Mouse (Mus musculus): ENCODE data around the gene 2310033P09Rik. TPM values are rescaled to one million over a fixed set of nuclear protein-coding genes. Genes with fewer than 3 reads are reported as not detected.

Gene 2310033P09Rik
- polyA plus RNA-seq (2015; fragmentation: Nextera tagmentation; extraction: Ambion mirVana): 32.5 and 32.6 TPM in 2 replicates

DNA sequence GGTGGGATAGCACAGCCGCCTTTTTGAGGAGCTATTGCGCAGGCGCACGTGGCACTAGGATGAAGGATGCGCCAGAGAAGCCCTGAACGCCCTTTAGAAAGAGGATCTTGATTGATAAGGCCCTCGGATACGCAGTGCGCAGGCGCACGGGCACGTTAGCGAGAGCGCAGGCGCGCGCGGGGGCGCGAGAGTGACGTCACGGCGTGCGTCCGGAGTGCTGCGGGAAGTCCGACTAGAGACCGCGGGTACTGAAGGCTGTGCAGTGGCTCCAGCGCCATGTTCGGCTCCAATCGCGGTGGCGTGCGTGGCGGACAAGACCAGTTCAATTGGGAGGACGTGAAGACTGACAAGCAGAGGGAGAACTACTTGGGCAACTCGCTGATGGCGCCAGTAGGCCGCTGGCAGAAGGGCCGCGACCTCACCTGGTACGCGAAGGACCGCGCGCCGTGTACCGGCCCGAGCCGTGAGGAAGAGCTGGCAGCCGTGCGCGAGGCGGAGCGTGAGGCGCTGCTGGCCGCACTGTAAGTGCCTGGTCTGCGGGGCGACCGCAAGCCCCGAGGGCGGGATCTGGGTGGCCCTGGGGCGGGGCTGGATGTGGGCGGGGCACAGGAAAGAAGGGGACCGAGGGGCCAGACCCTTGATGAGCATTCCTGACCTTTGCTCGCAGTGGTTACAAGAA, at the start of gene 2310033P09Rik:
Gene 2310033P09Rik, plus strand, starts transcription at position 169 of the 679 bp plus-strand sequence.
- under 1% methylated on average over 67 of the region's 67 CpGs for WGBS
- H3K4me2 ChIP-seq (replicated peaks): peak within 1 kb of the TSS; percentile 89
- no peaks in the 10 kb centered on the region for H3K9me3 ChIP-seq
- H3K4me3 ChIP-seq (replicated peaks): peak within 1 kb of the TSS; percentile 93
- peak within 1 kb of the TSS; percentile 89 for H3K27ac ChIP-seq
- H3K9ac ChIP-seq (replicated peaks): peak within 1 kb of the TSS; percentile 91
- peaks cover 64% of the 10 kb centered on the region for H3K36me3 ChIP-seq
- no peaks in the 10 kb centered on the region for H3K27me3 ChIP-seq
- ATAC-seq: peak; percentile 89
- peaks cover 24% of the 10 kb centered on the region for H3K4me1 ChIP-seq (replicated peaks)

DNA sequence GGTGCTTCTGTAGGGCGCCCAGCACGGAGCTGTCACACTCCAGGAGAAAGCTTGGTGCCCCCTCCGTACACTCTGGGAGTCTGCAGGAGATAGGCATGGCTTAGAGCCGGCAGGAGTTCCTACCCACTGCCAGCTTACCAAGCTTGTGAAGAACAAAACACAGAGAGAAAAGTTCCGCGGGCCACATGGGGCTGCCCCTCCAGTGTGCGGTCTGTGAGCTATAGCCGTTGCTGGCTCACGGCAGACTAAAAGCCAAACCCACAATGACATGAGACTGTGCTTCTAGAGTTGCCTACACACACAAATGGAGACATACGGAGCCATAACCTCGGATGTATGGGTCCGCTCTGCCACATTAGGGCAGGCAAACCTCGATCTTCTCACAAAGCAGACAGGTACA, 49.0 kb upstream of the 2310033P09Rik start:
- ATAC-seq: no peak
- H3K27ac ChIP-seq: no peak overlapping the region
- H3K4me3 ChIP-seq (replicated peaks): no peak overlapping the region
- H3K9ac ChIP-seq (replicated peaks): no peak overlapping the region
- peaks cover 38% of the 10 kb centered on the region for H3K36me3 ChIP-seq
- peaks cover 18% of the 10 kb centered on the region for H3K4me1 ChIP-seq (replicated peaks)
- H3K27me3 ChIP-seq: no peaks in the 10 kb centered on the region
- H3K4me2 ChIP-seq (replicated peaks): no peak overlapping the region
- H3K9me3 ChIP-seq: no peaks in the 10 kb centered on the region
- 93% methylated on average over 13 of the region's 13 CpGs for WGBS

DNA sequence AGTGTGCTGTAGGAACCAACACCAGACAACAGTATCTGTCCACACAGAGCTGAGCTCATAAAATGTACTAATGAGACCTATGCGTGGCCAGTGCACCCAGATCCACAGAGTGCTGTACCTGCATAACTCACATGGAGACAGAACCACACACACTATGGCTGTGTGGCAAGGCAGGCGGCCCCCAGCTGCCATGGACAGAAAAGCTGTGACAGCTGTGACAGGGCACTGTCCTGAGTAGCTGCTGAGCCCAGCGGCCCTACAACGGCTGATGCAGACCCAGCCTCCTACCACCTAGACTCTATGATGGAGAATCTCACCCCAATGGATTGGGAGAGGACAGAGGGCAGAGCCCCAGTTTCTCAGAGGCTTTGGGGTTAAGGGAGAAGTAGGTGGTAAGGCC, 48.6 kb upstream of the 2310033P09Rik start:
- no peaks in the 10 kb centered on the region for H3K9me3 ChIP-seq
- no peak overlapping the region for H3K4me2 ChIP-seq (replicated peaks)
- no peak overlapping the region for H3K4me3 ChIP-seq (replicated peaks)
- peaks cover 38% of the 10 kb centered on the region for H3K36me3 ChIP-seq
- H3K4me1 ChIP-seq (replicated peaks): peaks cover 21% of the 10 kb centered on the region
- no peak for ATAC-seq
- no peak overlapping the region for H3K9ac ChIP-seq (replicated peaks)
- no peak overlapping the region for H3K27ac ChIP-seq
- WGBS: 89% methylated on average over 4 of the region's 4 CpGs
- H3K27me3 ChIP-seq: no peaks in the 10 kb centered on the region

DNA sequence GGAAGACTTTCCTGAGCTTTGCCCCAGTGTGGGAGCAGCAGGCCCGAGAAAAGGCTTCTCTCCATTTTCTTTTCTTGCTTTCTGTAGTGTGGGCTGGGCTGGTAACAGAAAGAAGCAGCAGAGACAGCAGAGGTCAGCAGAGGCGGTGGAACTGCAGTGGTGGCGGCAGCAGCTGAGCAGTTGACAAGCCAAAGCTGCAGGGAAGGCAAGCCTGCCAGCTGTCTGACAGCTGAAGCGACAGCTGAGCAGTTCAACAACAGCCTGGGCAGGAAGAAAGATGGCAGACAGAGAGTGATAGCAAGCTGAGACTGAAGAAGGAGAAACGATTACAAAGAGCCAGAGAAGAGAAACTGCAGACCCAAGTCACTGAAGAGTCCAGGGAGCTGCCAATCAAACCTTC, 46.7 kb upstream of the 2310033P09Rik start:
- 0 out of 2 replicates have a peak overlapping the region, but pooled peaks have one; percentile 28 for H3K9ac ChIP-seq (replicated peaks)
- no peak for ATAC-seq
- H3K27me3 ChIP-seq: no peaks in the 10 kb centered on the region
- H3K9me3 ChIP-seq: no peaks in the 10 kb centered on the region
- H3K4me3 ChIP-seq (replicated peaks): no peak overlapping the region
- H3K27ac ChIP-seq: no peak overlapping the region
- 79% methylated on average over 5 of the region's 5 CpGs for WGBS
- peaks cover 21% of the 10 kb centered on the region for H3K4me1 ChIP-seq (replicated peaks)
- no peak overlapping the region for H3K4me2 ChIP-seq (replicated peaks)
- H3K36me3 ChIP-seq: peaks cover 26% of the 10 kb centered on the region

DNA sequence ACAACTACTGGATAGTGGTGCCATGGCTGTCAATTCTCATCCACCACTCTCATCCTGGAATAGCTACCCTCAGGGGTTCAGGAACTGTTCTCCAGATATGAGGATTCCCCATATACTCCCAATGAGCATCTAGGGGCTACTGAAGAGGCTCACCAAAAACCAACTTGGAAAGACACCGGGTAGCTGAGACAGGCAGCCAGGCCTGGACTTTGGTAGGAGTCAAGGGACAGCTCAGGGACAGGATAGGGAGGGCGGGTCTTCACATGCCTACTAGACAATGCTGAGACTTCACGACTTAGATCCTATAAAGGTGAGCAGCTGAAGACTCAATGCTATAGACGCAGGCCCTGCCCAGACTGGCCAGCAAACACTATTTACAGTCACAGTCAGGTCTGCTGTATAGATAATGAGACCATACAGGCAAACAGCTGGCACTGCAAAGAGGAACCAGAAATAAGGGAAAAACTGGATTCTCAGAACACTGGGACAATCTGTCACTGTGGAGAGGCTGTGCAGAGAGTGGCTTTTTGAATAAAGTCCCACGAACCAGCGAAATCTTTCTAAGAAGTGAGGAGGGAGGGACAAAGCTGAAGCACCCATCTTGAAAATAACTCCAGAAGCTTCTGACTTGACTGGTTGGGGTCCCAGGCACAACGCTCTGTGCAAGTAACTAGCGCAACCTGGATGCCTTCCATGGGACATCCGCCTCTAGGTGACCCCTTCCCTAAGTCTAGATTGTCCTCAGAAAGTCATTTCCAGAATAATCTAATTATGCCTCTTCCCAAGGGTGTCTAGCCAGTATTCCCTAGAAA, 45.5 kb upstream of the 2310033P09Rik start:
- H3K36me3 ChIP-seq: peaks cover 14% of the 10 kb centered on the region
- ATAC-seq: no peak
- H3K27ac ChIP-seq: peak overlapping the region; percentile 98
- H3K9me3 ChIP-seq: no peaks in the 10 kb centered on the region
- H3K27me3 ChIP-seq: no peaks in the 10 kb centered on the region
- peak overlapping the region; percentile 79; the same call in 1 of the 2 replicates for H3K9ac ChIP-seq (replicated peaks)
- peaks cover 21% of the 10 kb centered on the region for H3K4me1 ChIP-seq (replicated peaks)
- 58% methylated on average over 9 of the region's 9 CpGs for WGBS
- peak overlapping the region; percentile 57 for H3K4me3 ChIP-seq (replicated peaks)
- peak overlapping the region; percentile 69 for H3K4me2 ChIP-seq (replicated peaks)

DNA sequence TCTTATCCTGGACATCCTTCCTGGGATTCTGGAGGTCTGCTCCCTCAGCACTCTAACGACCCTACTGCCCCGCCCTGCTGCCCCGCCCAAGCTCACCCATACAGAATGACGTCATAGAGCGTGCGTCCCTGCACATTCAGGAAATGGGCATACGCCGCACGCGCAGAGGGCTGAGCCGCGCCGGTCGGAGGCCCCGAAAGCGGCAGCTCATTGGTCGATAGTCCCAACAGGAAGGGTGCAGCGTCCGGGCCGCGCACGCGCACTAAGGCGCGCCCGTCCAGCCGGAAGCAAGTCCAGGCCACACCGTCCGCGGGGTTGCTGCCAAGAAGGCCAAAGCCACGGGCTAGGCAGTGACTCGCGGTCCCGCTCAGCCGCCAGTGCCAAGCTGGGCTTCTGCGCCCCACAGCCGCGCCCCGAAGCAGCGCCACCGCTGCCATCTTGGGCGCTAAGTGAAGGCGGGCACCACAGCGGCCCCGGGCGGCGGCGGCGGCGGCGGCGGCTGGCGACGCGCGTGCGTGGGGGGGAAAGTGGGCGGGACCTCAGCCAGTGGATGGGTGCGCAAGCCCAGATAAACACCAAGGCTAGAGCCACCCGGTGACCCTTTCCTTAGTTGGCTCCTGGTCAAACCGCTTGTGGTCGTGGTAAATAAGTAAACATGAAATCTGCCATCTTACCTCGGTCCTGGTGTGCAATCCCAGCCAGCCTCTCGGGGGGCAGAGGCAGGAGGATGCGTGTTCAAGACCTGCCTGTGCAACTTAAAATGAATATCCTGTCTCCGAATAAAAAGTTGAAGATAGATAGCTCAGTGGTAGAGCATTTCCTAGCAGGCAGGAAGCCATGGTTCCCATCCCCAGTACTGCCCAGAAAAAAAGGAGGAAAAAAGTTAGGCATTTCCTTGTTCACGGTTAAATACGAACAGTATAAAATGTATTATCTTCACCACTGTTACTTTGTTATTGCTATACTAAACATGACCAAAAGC, 44.6 kb upstream of the 2310033P09Rik start, which contains the start of gene Iba57:
Gene Iba57, minus strand, starts transcription at position 485 of the 982 bp plus-strand sequence.
- Histone ChIP-seq H3K4me1 (replicated peaks) (peaks cover 21% of the 10 kb centered on the region), H3K4me2 (replicated peaks) (peak within 1 kb of the TSS; percentile 69), H3K9ac (replicated peaks) (peak within 1 kb of the TSS; percentile 79), H3K27ac (peak within 1 kb of the TSS; percentile 98), H3K4me3 (replicated peaks) (peak within 1 kb of the TSS; percentile 57), H3K36me3 (peaks cover 5% of the 10 kb centered on the region), H3K9me3 (no peaks in the 10 kb centered on the region), H3K27me3 (no peaks in the 10 kb centered on the region)
- 3% methylated on average over 67 of the region's 68 CpGs for WGBS
- peak; percentile 99 for ATAC-seq

DNA sequence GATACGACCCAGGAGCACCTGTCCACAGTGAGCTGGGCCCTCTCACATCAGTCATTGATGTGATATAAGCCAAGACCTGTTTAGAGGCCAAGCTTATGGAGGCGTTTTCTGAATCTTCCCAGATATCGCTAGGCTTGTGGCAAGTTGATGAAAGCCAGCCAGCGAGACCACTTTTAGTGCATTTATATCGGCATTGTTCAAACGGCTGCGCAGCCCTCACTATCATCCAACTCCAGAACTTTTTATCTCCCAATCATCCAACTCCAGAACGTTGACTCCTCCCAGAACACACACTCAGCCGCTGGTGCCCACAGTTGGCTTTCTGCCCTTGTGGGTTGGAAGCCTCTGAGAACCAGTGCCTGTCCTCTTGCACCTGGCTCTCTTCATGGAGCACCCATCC, 43.7 kb upstream of the 2310033P09Rik start:
- peak overlapping the region; percentile 69 for H3K4me2 ChIP-seq (replicated peaks)
- peaks cover 21% of the 10 kb centered on the region for H3K4me1 ChIP-seq (replicated peaks)
- no peak for ATAC-seq
- no peaks in the 10 kb centered on the region for H3K9me3 ChIP-seq
- peak overlapping the region; percentile 57; the same call in 1 of the 2 replicates for H3K4me3 ChIP-seq (replicated peaks)
- H3K36me3 ChIP-seq: no peaks in the 10 kb centered on the region
- 86% methylated on average over 9 of the region's 9 CpGs for whole genome bisulfite sequencing
- no peak overlapping the region for H3K9ac ChIP-seq (replicated peaks)
- H3K27ac ChIP-seq: no peak overlapping the region
- H3K27me3 ChIP-seq: no peaks in the 10 kb centered on the region

DNA sequence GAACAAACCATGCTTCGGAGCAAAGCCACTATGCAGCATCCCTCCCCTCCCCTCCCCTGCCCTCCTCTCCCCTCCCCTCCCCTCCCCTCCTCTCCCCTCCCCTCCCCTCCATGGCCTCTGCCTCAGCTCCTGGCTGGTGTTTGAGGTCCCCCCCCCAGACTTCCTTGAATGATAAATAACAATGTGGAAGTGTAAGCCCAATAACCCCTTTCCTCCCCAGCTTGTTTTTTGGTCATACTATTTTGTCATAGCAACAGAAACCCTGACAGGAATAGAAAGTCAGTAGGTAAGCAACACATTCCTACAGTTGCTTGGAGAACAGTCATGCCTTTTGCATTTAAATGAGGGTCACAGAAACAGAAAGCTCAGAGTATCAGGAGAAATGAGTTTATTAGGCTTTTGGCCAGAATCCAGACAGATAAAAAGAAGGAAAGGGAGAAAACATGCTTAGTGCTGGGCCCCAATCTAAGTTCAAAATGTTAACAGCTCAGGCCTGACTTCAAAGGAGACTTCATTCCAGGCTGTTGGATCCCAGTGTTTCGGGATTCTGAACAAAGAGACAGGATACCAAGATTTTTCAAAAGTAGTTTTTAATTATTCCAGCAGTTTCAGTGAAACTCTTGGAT, 42.4 kb upstream of the 2310033P09Rik start:
- WGBS: 50% methylated on average over 2 of the region's 2 CpGs
- Histone ChIP-seq H3K27ac (no peak overlapping the region), H3K36me3 (no peaks in the 10 kb centered on the region)

DNA sequence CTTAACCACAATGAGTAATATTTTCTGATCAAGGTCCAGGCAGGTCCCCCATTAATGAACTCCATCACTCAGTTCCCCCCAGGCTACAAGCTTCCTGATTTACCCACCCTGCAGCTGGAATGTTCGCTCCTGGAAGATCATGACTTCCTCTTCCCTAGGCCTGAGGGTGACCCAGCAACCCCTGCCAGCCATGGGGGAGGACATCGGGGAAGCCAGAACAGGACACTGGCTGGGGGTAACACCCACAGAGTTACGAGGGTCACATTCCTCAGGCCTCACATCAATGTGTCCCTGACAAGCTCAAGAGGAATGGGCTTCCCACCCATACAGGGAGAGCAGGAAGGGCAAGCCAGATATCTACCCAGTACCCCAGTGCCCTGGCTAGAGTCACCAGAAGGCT, 38.3 kb upstream of the 2310033P09Rik start:
- 82% methylated on average over 3 of the region's 3 CpGs for WGBS
- Histone ChIP-seq H3K4me2 (replicated peaks) (no peak overlapping the region), H3K4me1 (replicated peaks) (no peaks in the 10 kb centered on the region), H3K36me3 (no peaks in the 10 kb centered on the region), H3K9ac (replicated peaks) (no peak overlapping the region), H3K27ac (no peak overlapping the region), H3K27me3 (peaks cover 21% of the 10 kb centered on the region), H3K4me3 (replicated peaks) (no peak overlapping the region), H3K9me3 (no peaks in the 10 kb centered on the region)
- ATAC-seq: no peak

More for the DNA sequence above, 42.4 kb upstream of the 2310033P09Rik start:
- Histone ChIP-seq H3K9ac (replicated peaks) (no peak overlapping the region), H3K27me3 (no peaks in the 10 kb centered on the region), H3K4me2 (replicated peaks) (no peak overlapping the region), H3K4me3 (replicated peaks) (no peak overlapping the region), H3K4me1 (replicated peaks) (peaks cover 21% of the 10 kb centered on the region), H3K9me3 (no peaks in the 10 kb centered on the region)
- ATAC-seq: no peak

DNA sequence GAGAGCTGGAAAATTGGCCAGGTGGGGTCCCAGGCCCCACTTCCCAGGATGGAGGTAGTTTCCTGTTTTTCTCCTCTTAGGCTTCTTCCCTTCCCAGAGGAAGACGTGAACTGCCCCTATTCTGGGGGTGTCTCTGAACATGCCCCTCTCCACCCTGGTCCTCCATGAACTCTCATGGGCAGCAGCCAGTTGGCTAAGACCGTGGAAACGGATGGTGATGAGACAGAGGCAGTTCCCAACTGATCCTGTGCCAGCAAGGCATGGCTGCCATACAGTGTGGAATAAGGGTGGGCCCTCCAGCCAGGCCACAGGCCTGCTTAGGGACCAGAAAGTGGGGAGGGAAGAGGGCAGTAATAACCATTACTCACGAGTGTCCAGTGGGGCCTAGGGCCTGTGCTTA, 37.6 kb upstream of the 2310033P09Rik start:
- 78% methylated on average over 4 of the region's 4 CpGs for WGBS
- no peak for ATAC-seq
- no peak overlapping the region for H3K9ac ChIP-seq (replicated peaks)
- no peaks in the 10 kb centered on the region for H3K4me1 ChIP-seq (replicated peaks)
- H3K36me3 ChIP-seq: no peaks in the 10 kb centered on the region
- no peak overlapping the region for H3K27ac ChIP-seq
- peaks cover 28% of the 10 kb centered on the region for H3K27me3 ChIP-seq
- H3K9me3 ChIP-seq: no peaks in the 10 kb centered on the region
- H3K4me3 ChIP-seq (replicated peaks): no peak overlapping the region
- no peak overlapping the region for H3K4me2 ChIP-seq (replicated peaks)

DNA sequence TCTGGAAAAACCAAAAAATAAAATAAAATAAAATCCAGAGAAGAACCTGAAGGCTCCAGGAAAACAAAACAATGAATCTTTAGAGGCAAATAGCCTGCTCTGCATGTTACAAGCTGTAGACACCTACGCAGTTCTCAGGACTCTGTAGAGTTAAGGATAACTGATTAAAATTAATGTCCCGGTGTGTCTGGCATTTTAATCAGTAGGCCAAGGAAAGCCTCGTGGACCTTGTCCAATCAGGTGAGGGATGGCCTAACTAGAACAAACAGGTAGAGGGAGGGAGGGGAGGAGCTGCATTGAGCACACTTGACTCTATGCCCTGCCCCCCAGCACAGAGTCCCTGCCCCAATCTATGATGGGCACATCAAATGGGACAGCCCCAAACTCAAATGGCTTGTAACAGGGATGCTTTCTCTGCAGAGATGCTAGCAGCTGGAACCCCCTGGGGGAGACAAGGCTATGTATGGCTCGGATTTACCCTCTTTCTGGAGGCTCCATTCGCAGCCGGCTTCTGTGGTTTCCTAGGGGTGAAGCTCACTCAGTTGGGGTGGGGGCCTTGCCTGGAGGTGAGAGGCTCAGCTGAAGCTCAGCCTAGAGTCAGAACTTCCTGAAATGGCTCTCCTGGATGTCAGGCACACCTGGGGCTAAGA, 33.8 kb upstream of the 2310033P09Rik start:
- Histone ChIP-seq H3K9me3 (no peaks in the 10 kb centered on the region), H3K27ac (no peak overlapping the region), H3K4me1 (replicated peaks) (0 out of 2 replicates have a peak, but pooled peaks cover 4% of the 10 kb centered on the region), H3K4me2 (replicated peaks) (no peak overlapping the region), H3K9ac (replicated peaks) (no peak overlapping the region), H3K36me3 (no peaks in the 10 kb centered on the region), H3K4me3 (replicated peaks) (no peak overlapping the region), H3K27me3 (peaks cover 66% of the 10 kb centered on the region)
- no peak for ATAC-seq
- WGBS: 52% methylated on average over 6 of the region's 6 CpGs

All from midbrain, embryonic 13.5 days (tissue).